Mouse (Mus musculus): ENCODE data around the gene Ptgis. TPM values are rescaled to one million over a fixed set of nuclear protein-coding genes. Genes with fewer than 3 reads are reported as not detected.

Gene Ptgis
- polyA plus RNA-seq, 1 experiment, result 2.0 TPM

DNA sequence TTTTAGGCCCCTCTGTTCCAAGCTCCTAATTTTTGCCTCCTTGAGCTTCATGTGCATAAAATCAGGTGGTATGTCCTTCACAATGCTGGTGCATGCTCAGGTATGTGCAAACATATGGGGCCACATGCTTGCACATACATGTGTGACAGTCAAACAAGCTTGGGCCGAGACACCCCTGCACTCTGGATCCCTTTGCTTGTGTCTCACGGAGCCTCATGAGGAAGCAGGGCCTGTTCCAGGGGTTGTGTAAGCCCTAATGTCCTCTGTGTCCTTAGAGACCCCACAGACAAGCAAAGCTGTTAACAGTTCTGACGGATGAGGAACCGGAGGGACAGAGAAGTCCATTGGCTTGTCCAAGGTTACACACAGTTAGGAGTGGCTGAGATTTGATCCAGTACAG, 80.7 kb downstream of the Ptgis start:
- DNase-seq (ENCODE audit: extremely low spot score in 1 of 2, low spot score in 1 of 2), result no peak

DNA sequence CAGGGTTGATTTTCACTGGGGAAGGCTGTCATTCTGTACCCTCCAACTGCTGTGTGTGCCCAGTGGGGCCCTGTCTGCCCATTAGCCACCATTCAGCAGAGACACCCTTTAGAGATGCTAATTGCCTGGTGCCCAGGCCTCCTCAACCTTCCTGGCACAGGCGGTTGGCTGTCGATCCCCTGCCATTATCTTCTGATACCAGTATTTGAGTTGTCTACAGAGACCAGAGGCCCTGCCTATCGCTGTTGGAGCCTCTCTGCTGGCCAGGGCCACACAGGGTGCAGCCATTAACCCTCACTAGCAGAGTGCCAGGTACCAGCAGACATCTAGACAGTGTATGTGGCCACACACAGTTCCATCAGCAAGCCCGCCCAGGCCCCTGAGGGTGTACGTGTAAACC, 81.6 kb downstream of the Ptgis start:
- no peak for DNase-seq (ENCODE audit: extremely low spot score in 1 of 2, low spot score in 1 of 2)

DNA sequence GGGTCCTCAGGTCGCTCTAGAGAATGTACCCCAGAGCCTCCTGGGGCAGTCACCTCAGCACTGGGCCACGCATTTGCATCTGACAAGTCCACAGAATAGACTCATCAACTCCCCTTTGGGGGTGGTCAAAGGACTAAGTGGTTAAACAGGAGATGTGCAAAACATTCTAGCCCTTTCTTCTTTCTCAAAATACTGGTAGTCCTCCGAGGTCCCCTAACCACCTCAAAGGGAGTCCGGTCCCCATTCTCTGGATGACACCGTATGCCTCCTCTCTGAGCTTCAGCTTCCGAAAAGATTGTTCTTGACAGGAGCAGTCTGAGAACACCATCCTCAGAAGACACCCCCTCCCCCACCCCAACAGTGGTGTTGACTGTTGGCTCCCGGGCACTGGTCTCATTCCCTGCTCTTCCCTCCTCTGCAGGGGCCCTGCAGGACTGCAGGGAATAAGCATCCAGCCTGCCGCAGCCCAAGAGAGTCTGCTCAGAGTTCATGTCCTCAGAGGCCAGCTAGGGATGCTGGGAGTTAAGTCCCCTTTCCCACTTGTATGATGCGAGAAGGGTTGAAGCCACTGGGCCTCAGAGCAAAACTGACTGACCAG, 84.2 kb downstream of the Ptgis start:
- no peak for DNase-seq (ENCODE audit: extremely low spot score in 1 of 2, low spot score in 1 of 2)

DNA sequence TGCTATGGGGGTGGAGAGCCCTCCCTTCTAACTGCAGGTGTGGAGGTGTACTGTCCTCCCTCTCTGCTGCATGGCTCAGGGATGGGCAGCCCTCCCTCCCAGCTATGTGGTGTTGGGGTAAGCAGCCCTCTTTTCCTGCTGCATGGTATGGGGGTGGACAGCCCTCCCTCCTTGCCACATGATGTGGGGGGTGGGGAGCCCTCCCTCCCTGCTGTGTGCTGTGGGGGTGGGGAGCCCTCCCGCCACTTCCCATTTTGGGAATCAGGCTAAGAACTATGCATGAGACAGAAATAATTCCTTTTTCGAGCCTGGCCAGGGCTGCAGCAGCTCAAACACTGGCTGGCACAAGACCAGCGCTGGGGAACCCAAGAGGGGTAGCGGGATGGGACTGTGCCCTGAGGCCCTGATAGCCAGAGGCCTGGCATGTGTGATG, 84.8 kb downstream of the Ptgis start:
- DNase-seq (ENCODE audit: extremely low spot score in 1 of 2, low spot score in 1 of 2), result peak; percentile 49 to 84

DNA sequence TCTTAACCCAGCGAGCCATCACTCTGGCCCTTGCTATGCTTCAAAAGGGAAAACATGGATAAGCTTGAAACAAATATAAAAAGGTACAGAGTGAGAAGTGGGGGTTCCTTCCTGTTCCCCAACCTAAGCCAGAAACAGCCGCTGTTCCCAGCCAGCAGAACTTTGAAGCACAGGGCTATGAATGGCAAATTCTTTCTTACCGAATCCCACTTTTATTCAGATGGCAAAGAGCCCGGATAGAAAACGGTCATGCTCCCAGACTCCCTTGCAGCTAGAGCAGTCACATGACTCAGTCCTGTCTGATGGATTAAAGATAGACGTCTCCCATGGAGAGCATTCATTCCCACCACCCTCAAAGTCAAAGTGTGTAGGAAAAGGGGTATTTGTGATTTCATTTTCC, 89.5 kb downstream of the Ptgis start:
- no peak for DNase-seq (ENCODE audit: extremely low spot score in 1 of 2, low spot score in 1 of 2)

DNA sequence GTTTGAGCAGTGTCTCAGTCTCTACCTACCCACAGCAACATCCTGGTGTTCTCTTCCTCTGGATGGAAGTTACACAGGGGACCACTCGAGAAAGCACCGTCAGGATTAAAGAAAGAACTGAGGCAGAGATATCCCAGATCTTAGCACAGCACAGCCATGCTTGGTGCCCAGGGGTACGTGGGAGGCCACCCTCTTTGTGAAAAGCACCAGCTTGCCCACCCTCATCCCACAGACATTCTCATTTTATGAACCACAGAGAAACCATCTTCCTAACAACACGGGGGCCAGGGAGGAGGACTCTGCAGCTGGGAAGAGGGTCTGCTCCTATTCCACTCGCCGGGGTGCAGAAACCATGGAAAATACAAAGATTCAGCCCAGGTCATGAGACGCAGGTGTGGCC, 90.3 kb downstream of the Ptgis start:
- no peak for DNase-seq (ENCODE audit: extremely low spot score in 1 of 2, low spot score in 1 of 2)

DNA sequence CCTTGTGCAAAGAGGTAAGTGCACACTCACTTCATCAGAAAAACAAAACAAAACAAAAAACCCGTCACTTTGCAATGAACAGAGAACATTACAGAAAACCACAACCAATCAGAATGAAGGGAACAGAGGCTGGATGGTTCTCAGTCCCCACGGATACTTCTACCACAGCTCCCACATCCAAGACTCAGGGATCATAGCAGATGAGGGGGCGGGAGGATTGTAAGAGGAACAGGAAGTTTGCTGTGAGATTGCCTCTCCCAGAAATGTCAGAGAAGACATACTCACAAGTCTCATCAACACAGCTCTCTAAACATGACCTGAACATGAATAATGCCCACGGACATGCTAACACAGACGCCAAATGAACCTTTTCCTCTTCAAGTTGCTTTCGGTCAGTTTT, 91.4 kb downstream of the Ptgis start:
- DNase-seq (ENCODE audit: extremely low spot score in 1 of 2, low spot score in 1 of 2), result no peak

DNA sequence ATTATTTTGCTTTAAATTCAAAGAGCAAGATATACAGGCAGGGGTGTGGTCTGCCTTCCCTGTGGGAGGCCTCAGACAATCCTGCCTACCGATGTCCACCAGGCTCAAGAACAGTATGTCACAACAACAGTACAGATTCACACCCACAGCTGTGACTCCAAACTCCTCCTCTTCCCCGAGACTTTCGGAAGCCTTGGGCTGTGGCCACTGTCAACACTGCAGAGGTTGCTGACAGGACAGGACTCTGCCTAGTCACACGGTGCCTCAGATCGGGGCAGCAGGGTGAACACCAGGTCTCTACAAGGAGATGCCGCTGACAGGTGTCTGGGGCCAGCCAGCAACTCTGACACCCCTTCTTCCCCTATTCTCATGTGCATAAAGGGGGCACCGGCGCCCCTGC, 92.7 kb downstream of the Ptgis start:
- no peak for DNase-seq (ENCODE audit: extremely low spot score in 1 of 2, low spot score in 1 of 2)

DNA sequence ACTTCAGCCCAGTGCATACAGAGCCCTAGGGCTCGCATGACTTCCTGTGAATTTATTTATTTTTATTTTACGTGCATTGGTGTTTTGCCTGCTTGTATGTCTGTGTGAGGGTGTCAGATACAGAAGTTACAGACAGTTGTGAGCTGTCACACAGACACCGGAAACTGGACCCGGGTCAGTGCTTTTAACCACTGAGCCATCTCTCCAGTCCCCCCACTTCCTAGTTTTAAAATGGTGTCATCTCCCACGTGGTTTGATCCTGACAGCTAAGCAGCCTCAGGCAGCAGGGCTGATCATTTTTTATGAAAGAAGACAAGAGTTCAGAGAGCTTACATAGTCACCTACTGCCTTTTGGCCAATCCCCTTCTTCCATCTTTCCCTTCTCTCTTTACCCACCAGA, 94.5 kb downstream of the Ptgis start:
- no peak for DNase-seq (ENCODE audit: extremely low spot score in 1 of 2, low spot score in 1 of 2)

DNA sequence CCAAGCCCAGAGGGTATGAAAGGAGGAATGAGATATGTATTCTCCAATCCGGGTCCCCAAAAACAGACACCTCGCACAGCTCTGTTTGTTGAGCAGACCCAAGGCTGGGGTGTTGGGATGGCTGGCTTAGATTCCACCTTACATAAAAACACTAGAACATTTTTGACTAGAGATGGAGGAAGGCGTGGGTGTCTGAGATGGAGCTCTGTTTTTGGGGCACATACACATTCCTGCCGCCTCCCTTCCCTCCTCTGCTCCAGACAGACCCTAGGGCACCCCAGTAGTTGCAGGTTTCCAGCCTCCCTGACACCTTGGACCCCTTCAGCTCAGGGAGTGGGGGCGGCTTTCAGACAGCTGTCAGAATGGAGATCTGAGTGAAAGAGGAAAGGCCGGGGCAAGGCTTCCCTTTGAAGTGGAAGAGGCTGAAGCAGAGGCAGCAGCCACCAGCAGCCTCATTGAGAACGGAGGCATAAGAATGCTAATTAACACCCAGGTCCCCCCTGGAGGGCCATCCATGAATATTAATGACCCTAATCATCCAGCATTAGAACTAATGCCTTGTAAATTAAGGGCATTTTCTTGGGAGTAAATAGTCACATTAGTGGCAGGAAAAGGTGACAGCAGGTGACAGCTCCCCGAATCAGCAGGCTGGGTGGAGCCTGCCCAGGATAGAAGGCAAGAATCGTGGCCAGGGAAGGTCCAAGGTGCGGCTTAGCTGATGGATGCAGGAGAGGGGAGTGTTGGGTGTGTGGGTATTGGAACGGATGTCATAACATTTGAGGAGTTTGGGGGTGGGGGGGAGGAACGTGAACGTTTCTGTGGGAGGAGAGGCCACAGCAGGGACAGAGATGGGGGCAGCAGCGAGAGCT, 95.7 kb downstream of the Ptgis start:
- peak; percentile 79 to 88 for DNase-seq (ENCODE audit: extremely low spot score in 1 of 2, low spot score in 1 of 2)

DNA sequence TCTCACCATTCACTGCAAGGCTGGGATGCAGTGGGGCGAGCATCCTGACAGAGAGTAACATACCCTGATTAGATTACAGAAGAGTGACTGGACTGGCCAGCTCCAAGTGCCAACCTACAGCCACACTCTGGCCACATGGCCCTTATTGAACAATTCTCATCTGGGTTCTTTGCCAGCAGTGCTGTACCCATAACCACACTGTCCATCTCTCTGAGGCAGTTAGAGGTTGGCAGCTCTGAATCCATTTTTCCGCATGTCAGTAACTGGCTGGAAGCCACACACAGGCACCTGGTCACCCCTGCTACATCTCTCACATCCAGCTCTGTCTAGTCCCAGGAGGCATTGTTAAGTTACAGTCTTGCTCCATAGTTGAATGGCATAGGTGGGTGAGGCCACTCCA, 96.5 kb downstream of the Ptgis start:
- no peak for DNase-seq (ENCODE audit: extremely low spot score in 1 of 2, low spot score in 1 of 2)

DNA sequence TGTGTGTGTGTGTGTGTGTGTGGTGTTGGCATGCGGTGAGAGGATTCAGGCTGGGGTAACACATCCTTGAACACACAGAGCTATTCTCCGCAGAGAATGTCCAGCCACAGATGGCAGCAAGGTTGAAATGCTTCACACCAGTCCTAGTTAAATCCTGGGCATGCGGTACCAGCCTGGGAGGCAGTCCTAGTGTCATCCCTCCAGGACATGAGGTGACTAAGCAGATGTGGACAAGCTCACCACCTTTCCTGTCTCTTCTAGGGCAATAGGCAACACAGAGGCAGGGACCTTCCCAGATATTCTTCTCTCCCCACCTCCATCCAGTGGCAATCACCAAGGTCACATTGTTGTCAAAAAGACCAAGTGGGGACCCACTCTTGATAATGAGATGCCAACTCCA, 98.1 kb downstream of the Ptgis start:
- no peak for DNase-seq (ENCODE audit: extremely low spot score in 1 of 2, low spot score in 1 of 2)

DNA sequence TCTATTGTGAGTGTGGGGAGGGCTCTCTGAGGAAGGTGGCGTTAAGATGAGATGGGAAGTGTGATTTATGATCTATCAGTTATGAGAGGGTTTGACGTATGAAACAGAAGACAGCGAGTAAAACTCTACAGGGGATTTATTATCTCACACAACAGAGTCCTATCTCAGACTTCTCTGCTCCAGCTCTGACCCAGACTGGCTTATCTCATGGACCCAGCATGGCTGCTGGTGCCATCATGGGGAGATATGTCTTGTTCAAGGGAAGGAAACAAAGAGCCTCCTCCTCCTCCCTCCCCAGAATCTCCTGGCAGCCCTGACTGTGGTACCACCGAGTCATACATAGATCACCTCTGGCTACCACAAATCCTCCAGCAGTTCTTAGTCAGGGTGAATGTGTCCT, 98.6 kb downstream of the Ptgis start:
- DNase-seq (ENCODE audit: extremely low spot score in 1 of 2, low spot score in 1 of 2), result no peak

Other genes starting within 250 kb of the Ptgis start
- 54.9 and 57.5 TPM in 2 replicates for gene Stau1, start 244.3 kb downstream of the Ptgis start, polyA plus RNA-seq (2012; rRNA removed)
- gene Ddx27, start 225.4 kb downstream of the Ptgis start, polyA plus RNA-seq (2012; rRNA removed), result 36.7 and 42.6 TPM in 2 replicates
- 30.0 and 31.2 TPM in 2 replicates for gene Znfx1, start 177.6 kb downstream of the Ptgis start, polyA plus RNA-seq (2012; rRNA removed)
- gene Kcnb1, start 50.4 kb downstream of the Ptgis start, polyA plus RNA-seq (2012; rRNA removed), result 58.2 and 58.9 TPM in 2 replicates
- gene B4galt5, start 108.6 kb upstream of the Ptgis start, polyA plus RNA-seq (2012; rRNA removed), result 37.8 and 38.8 TPM in 2 replicates
- gene Slc9a8, start 181.1 kb upstream of the Ptgis start, polyA plus RNA-seq (2012; rRNA removed), result 47.3 and 49.6 TPM in 2 replicates